Mouse (Mus musculus) brain, embryonic 14.5 days (tissue): ENCODE data around the gene Rab35.

Source experiments
- CTCF ChIP-seq: fragments of 200-500 bp; IDR thresholded peaks from 2 replicates; pipeline ENCODE4 v1.5.1; 2012; ENCODE audit warnings: inconsistent platforms, mild to moderate bottlenecking, moderate library complexity, borderline replicate concordance; ENCODE audit not compliant: insufficient read depth, insufficient read length; ENCODE audit errors: extremely low read depth
- POLR2A ChIP-seq: fragments of 200-500 bp; IDR thresholded peaks from 2 replicates; pipeline ENCODE4 v1.6.1; 2012; ENCODE audit warnings: mild to moderate bottlenecking, inconsistent platforms, borderline replicate concordance; ENCODE audit not compliant: poor library complexity, insufficient read depth, insufficient read length, severe bottlenecking; ENCODE audit errors: extremely low read depth

GRCm38 (mm10) chr5:115685126-115685525 is 53.4 kb downstream of the Rab35 start:
- TF ChIP-seq POLR2A (no peak), CTCF (no peak)
